Comparison of ENCODE assay signal across 9 mouse cellular contexts in the genomic region with DNA sequence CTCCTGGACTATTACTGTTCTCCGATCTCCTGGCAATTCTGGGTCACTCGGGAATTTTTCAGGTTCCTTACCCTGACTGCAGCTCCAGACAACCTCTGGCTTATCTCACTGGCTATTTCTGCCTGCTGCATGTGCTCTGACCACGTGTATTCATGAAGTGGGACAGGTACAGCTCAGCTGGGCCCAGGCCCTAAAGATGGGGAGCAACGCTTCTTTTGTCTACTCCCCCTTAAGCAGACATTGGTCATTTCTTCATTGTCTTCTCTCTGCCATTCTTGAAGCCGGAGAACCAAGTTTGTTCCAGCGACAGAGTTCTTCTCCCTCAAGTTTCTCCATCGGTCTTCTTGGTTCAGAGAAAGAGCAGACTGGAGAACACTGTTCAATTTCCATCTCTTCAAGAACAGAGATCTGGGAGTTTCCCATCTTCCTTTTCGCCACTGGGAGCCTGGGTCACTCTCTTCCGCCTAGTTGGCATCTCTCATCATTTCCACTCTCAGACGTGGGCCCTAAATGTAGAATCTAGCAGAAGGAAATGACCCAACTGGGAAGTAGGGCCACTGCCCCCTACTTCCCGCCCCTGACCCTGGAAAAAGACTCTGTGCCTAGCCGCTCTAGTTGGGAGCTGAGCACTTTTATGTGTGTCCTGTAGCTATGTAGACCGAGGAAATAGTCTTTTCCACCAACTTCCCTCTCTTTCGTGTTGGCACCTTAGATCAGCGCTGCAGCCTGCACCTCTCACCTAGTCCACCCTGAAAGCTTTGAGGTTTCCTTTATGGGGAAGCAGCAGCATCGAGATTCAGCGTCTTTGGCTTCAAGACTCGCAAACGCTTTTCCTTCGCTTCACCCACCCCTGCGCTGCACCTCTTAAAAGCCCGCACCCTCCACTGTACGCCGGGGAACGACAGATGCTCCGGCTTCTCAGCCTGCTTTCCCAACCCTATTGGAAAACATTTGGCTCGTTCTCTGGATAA. TPM values are rescaled to one million over a fixed set of nuclear protein-coding genes. Genes with fewer than 3 reads are reported as not detected.
DNase-seq lines count a peak whose midpoint lies in the region; ATAC-seq and TF ChIP-seq lines count a peak whose summit lies in the region.
"Had no signal": no experiment of that assay in that cellular context is flagged by ENCODE, and none has a peak within 500 bp of the region (broad histone marks: within the 10 kb centered on the region; RNA-seq: fewer than 3 reads in every experiment).

No protein-coding gene starts in this region.

- 21% methylated on average over 27 of the region's 27 CpGs for WGBS in lung, embryonic 14.5 days
- 9% methylated on average over 27 of the region's 27 CpGs for WGBS in forebrain, embryonic 10.5 days
- 6% methylated on average over 27 of the region's 27 CpGs for WGBS in limb, embryonic 10.5 days
- WGBS in small intestine, adult 2 months: 36% methylated on average over 27 of the region's 27 CpGs

- ATAC-seq in lung, embryonic 14.5 days (ENCODE audit: insufficient read depth): no peak
- ATAC-seq: Patski had no signal

- peak overlapping the region; percentile 54 for H3K4me3 ChIP-seq in lung, embryonic 14.5 days (ENCODE audit: low read depth, low read length)
- peak overlapping the region; percentile 72 for H3K4me3 ChIP-seq in forebrain, embryonic 10.5 days
- H3K4me3 ChIP-seq in limb, embryonic 10.5 days: peak overlapping the region; percentile 91
- H3K4me3 ChIP-seq in small intestine, adult 2 months (ENCODE audit: low read depth, low read length): peak overlapping the region; percentile 46

- no peaks in the 10 kb centered on the region for H3K9me3 ChIP-seq in lung, embryonic 14.5 days (ENCODE audit: low read depth, low read length)
- no peaks in the 10 kb centered on the region for H3K9me3 ChIP-seq in forebrain, embryonic 10.5 days
- no peaks in the 10 kb centered on the region for H3K9me3 ChIP-seq in limb, embryonic 10.5 days (replicated peaks)

- TF ChIP-seq POLR2A in small intestine, adult 2 months (IDR thresholded peaks at IDR 0.05; ENCODE audit: low read depth, low read length): no peak

- peak; percentile 40 for DNase-seq in lung, embryonic 14.5 days
- DNase-seq in lung, postnatal 4 days: no peak
- DNase-seq in forebrain, embryonic 10.5 days (ENCODE audit: extremely low spot score, low spot score): peak; percentile 40
- peak; percentile 58 for DNase-seq in limb, embryonic 10.5 days (ENCODE audit: low spot score)
- DNase-seq in yolk sac, embryonic 10.5 days (ENCODE audit: low spot score): no peak
- no peak for DNase-seq in testis, postnatal 14 days (ENCODE audit: low spot score)
- no peak for DNase-seq in urinary bladder, postnatal 10 days (ENCODE audit: low spot score)

- peak overlapping the region; percentile 41 for H3K9ac ChIP-seq in lung, embryonic 14.5 days

- H3K36me3 ChIP-seq in lung, embryonic 14.5 days (ENCODE audit: insufficient read depth): 0 out of 2 replicates have a peak, but pooled peaks cover 6% of the 10 kb centered on the region
- peaks cover 10% of the 10 kb centered on the region for H3K36me3 ChIP-seq in forebrain, embryonic 10.5 days (replicated peaks)
- peaks cover 35% of the 10 kb centered on the region for H3K36me3 ChIP-seq in limb, embryonic 10.5 days
- H3K36me3 ChIP-seq in small intestine, adult 2 months (ENCODE audit: control insufficient read depth, insufficient read depth, low read length): no peaks in the 10 kb centered on the region

- H3K4me1 ChIP-seq in lung, embryonic 14.5 days (ENCODE audit: insufficient read depth): peaks cover 6% of the 10 kb centered on the region; the same call in 1 of the 2 replicates
- peaks cover 84% of the 10 kb centered on the region for H3K4me1 ChIP-seq in forebrain, embryonic 10.5 days
- peaks cover 62% of the 10 kb centered on the region for H3K4me1 ChIP-seq in limb, embryonic 10.5 days
- peaks cover 5% of the 10 kb centered on the region; the same call in 1 of the 2 replicates for H3K4me1 ChIP-seq in small intestine, adult 2 months (ENCODE audit: control insufficient read depth, insufficient read depth, insufficient read length, low read length)

- peaks cover 80% of the 10 kb centered on the region for H3K27me3 ChIP-seq in lung, embryonic 14.5 days (ENCODE audit: insufficient read depth, low read length)
- H3K27me3 ChIP-seq in forebrain, embryonic 10.5 days (ENCODE audit: poor library complexity, severe bottlenecking): peaks cover 86% of the 10 kb centered on the region
- peaks cover 6% of the 10 kb centered on the region; the same call in 1 of the 2 replicates for H3K27me3 ChIP-seq in limb, embryonic 10.5 days (ENCODE audit: low read depth, poor library complexity, severe bottlenecking)
- H3K27me3 ChIP-seq in small intestine, adult 2 months (ENCODE audit: control insufficient read depth, insufficient read depth, low read length): peaks cover 54% of the 10 kb centered on the region
- H3K27me3 ChIP-seq: Patski had no signal

- no peak for TF ChIP-seq CTCF in lung, embryonic 14.5 days (IDR thresholded peaks at IDR 0.05; ENCODE audit: low read depth)
- no peak for TF ChIP-seq CTCF in small intestine, adult 2 months (IDR thresholded peaks at IDR 0.05; ENCODE audit: extremely low read depth, insufficient read length, insufficient replicate concordance, low read depth, low read length)

- H3K27ac ChIP-seq in lung, embryonic 14.5 days (ENCODE audit: low read depth): no peak overlapping the region
- peak overlapping the region; percentile 86 for H3K27ac ChIP-seq in forebrain, embryonic 10.5 days
- peak overlapping the region; percentile 99 for H3K27ac ChIP-seq in limb, embryonic 10.5 days
- H3K27ac ChIP-seq in small intestine, adult 2 months (ENCODE audit: insufficient read depth, low read depth, low read length): no peak overlapping the region

- H3K4me2 ChIP-seq in lung, embryonic 14.5 days: peak overlapping the region; percentile 82

RNA-seq across cellular contexts. Expression of a gene that starts 4.0 kb away (rescaled TPM):
- polyA plus RNA-seq in lung, embryonic 14.5 days (2014; fragmentation: Nextera tagmentation; extraction: Ambion mirVana): 16.1 and 16.2 TPM in 2 replicates
- polyA plus RNA-seq in forebrain, embryonic 10.5 days (2016; fragmentation: Nextera tagmentation; extraction: Ambion mirVana): 18.1 and 24.1 TPM in 2 replicates
- polyA plus RNA-seq in limb, embryonic 10.5 days (2016; fragmentation: Nextera tagmentation; extraction: Ambion mirVana): 64.8 and 91.9 TPM in 2 replicates
- 4.4 and 7.4 TPM in 2 replicates for polyA plus RNA-seq in small intestine, adult 2 months (2012; rRNA removed)

Comparison
In these comparisons a context has a peak if more than half of its experiments do, and no peak if none do; other contexts are left out.
1. DNase-seq: peak in lung, embryonic 14.5 days (single experiment), forebrain, embryonic 10.5 days (single experiment) and limb, embryonic 10.5 days (single experiment); none in lung, postnatal 4 days (0 of 2), yolk sac, embryonic 10.5 days (single experiment), testis, postnatal 14 days (single experiment) and urinary bladder, postnatal 10 days (single experiment).
2. H3K27ac ChIP-seq: peak in forebrain, embryonic 10.5 days (single experiment) and limb, embryonic 10.5 days (single experiment); none in lung, embryonic 14.5 days (single experiment) and small intestine, adult 2 months (single experiment).
3. Peak in every context shown above with its lines, with median percentiles within 50 percentile points of each other: H3K4me3 ChIP-seq.